Mouse (Mus musculus): ENCODE results near the gene Stx1b. TPM values are rescaled to one million over a fixed set of nuclear protein-coding genes. Genes with fewer than 3 reads are reported as not detected.
A peak's percentile ranks its signal among the peaks of the same experiment; 100 is the strongest.
"Not testable (repeated sequence)": the region's sequence is repeated elsewhere in the genome, so short reads cannot be mapped to it uniquely, and the experiment has no call there.

The Stx1b gene
- polyA plus RNA-seq, 1 experiment, result 6.9 TPM

GRCm38 (mm10) chr7:127776878-127777473 is 47.4 kb downstream of the Stx1b start:
- peak; percentile 94 for DNase-seq (ENCODE audit: low spot score)

GRCm38 (mm10) chr7:127776426-127776825 is 47.9 kb downstream of the Stx1b start, which contains the start of gene Setd1a:
Gene Setd1a, plus strand, starts transcription at chr7:127776670.
- peak; percentile 64 for DNase-seq (ENCODE audit: low spot score)

GRCm38 (mm10) chr7:127775837-127776236 is 48.5 kb downstream of the Stx1b start:
- DNase-seq (ENCODE audit: low spot score), result not testable (repeated sequence)

GRCm38 (mm10) chr7:127773664-127774384 is 50.5 kb downstream of the Stx1b start:
- DNase-seq (ENCODE audit: low spot score), result no peak

- DNase-seq (ENCODE audit: low spot score), result no peak
Observed at GRCm38 (mm10) chr7:127772557-127772956, 51.8 kb downstream of the Stx1b start.

- no peak for DNase-seq (ENCODE audit: low spot score)
Observed at GRCm38 (mm10) chr7:127772080-127772479, 52.3 kb downstream of the Stx1b start.

GRCm38 (mm10) chr7:127771262-127771661 is 53.1 kb downstream of the Stx1b start:
- DNase-seq (ENCODE audit: low spot score), result no peak

GRCm38 (mm10) chr7:127770039-127770905 is 54.1 kb downstream of the Stx1b start:
- DNase-seq (ENCODE audit: low spot score), result no peak

- peak; percentile 83 for DNase-seq (ENCODE audit: low spot score)
Observed at GRCm38 (mm10) chr7:127769651-127770038, 54.7 kb downstream of the Stx1b start, which contains the start of gene Orai3. Gene Orai3, plus strand, starts transcription at chr7:127769815.

- peak; percentile 43 for DNase-seq (ENCODE audit: low spot score)
Observed at GRCm38 (mm10) chr7:127768997-127769593, 55.3 kb downstream of the Stx1b start.

- DNase-seq (ENCODE audit: low spot score), result peak; percentile 71
Observed at GRCm38 (mm10) chr7:127768346-127768996, 55.9 kb downstream of the Stx1b start.

GRCm38 (mm10) chr7:127767671-127768345 is 56.5 kb downstream of the Stx1b start:
- DNase-seq (ENCODE audit: low spot score), result no peak

- DNase-seq (ENCODE audit: low spot score), result no peak
Observed at GRCm38 (mm10) chr7:127766851-127767609, 57.3 kb downstream of the Stx1b start.

- no peak for DNase-seq (ENCODE audit: low spot score)
Observed at GRCm38 (mm10) chr7:127765756-127766155, 58.6 kb downstream of the Stx1b start.

- DNase-seq (ENCODE audit: low spot score), result no peak
Observed at GRCm38 (mm10) chr7:127763642-127764041, 60.7 kb downstream of the Stx1b start.

- DNase-seq (ENCODE audit: low spot score), result peak; percentile 45
Observed at GRCm38 (mm10) chr7:127761026-127761425, 63.3 kb downstream of the Stx1b start.

GRCm38 (mm10) chr7:127760478-127760877 is 63.9 kb downstream of the Stx1b start:
- no peak for DNase-seq (ENCODE audit: low spot score)

- no peak for DNase-seq (ENCODE audit: low spot score)
Observed at GRCm38 (mm10) chr7:127759716-127760115, 64.6 kb downstream of the Stx1b start.
